Mouse (Mus musculus): Measurements from ENCODE around the gene Rex1bd. TPM values are rescaled to one million over a fixed set of nuclear protein-coding genes. Genes with fewer than 3 reads are reported as not detected.
A peak's percentile ranks its signal among the peaks of the same experiment; 100 is the strongest.

Gene Rex1bd
- polyA plus RNA-seq, 1 experiment from 2014 or later, result 138 TPM

- peak within 1 kb of the TSS; percentile 90 for H3K27ac ChIP-seq (replicated peaks)
- peaks cover 30% of the 10 kb centered on the region for H3K36me3 ChIP-seq
- peaks cover 44% of the 10 kb centered on the region for H3K4me1 ChIP-seq
- WGBS, result under 1% methylated on average over 58 of the region's 58 CpGs
- no peaks in the 10 kb centered on the region for H3K9me3 ChIP-seq (replicated peaks)
- peak; percentile 99 for DNase-seq (ENCODE audit: low spot score)
- peak within 1 kb of the TSS; percentile 88 for H3K4me3 ChIP-seq
- H3K27me3 ChIP-seq (ENCODE audit: low read depth, poor library complexity, severe bottlenecking), result no peaks in the 10 kb centered on the region
Measured at GRCm38 (mm10) chr8:70539077-70539813, 32.7 kb upstream of the Rex1bd start, which contains the start of gene Ell. TSS of gene Ell (plus strand) at chr8:70539457.

- no peaks in the 10 kb centered on the region for H3K27me3 ChIP-seq (ENCODE audit: low read depth, poor library complexity, severe bottlenecking)
- peaks cover 38% of the 10 kb centered on the region for H3K4me1 ChIP-seq
- no peaks in the 10 kb centered on the region for H3K9me3 ChIP-seq (replicated peaks)
- WGBS, result under 1% methylated on average over 32 of the region's 32 CpGs
- peak overlapping the region; percentile 90 for H3K27ac ChIP-seq (replicated peaks)
- DNase-seq (ENCODE audit: low spot score), result peak; percentile 100
- peaks cover 36% of the 10 kb centered on the region for H3K36me3 ChIP-seq
- peak overlapping the region; percentile 88 for H3K4me3 ChIP-seq
Measured at GRCm38 (mm10) chr8:70538633-70539076, 32.1 kb upstream of the Rex1bd start.

- Histone ChIP-seq H3K9me3 (replicated peaks) (no peaks in the 10 kb centered on the region), H3K27me3 (ENCODE audit: low read depth, poor library complexity, severe bottlenecking) (no peaks in the 10 kb centered on the region), H3K4me1 (peaks cover 33% of the 10 kb centered on the region), H3K36me3 (peaks cover 41% of the 10 kb centered on the region), H3K4me3 (peak overlapping the region; percentile 88), H3K27ac (replicated peaks) (peak overlapping the region; percentile 90)
- WGBS, result 18% methylated on average over 24 of the region's 24 CpGs
- DNase-seq (ENCODE audit: low spot score), result peak; percentile 58
Measured at GRCm38 (mm10) chr8:70538024-70538579, 31.6 kb upstream of the Rex1bd start.

GRCm38 (mm10) chr8:70535701-70536100, 29.1 kb upstream of the Rex1bd start:
- Histone ChIP-seq H3K4me1 (peaks cover 23% of the 10 kb centered on the region), H3K36me3 (peaks cover 65% of the 10 kb centered on the region), H3K9me3 (replicated peaks) (no peaks in the 10 kb centered on the region), H3K27me3 (ENCODE audit: low read depth, poor library complexity, severe bottlenecking) (no peaks in the 10 kb centered on the region), H3K27ac (replicated peaks) (no peak overlapping the region), H3K4me3 (no peak overlapping the region)
- no peak for DNase-seq (ENCODE audit: low spot score)
- 93% methylated on average over 2 of the region's 2 CpGs for WGBS

- H3K27me3 ChIP-seq (ENCODE audit: low read depth, poor library complexity, severe bottlenecking), result no peaks in the 10 kb centered on the region
- WGBS, result 90% methylated on average over 3 of the region's 3 CpGs
- H3K27ac ChIP-seq (replicated peaks), result no peak overlapping the region
- no peak overlapping the region for H3K4me3 ChIP-seq
- H3K9me3 ChIP-seq (replicated peaks), result no peaks in the 10 kb centered on the region
- peaks cover 70% of the 10 kb centered on the region for H3K36me3 ChIP-seq
- H3K4me1 ChIP-seq, result peaks cover 18% of the 10 kb centered on the region
- DNase-seq (ENCODE audit: low spot score), result no peak
Measured at GRCm38 (mm10) chr8:70535221-70535620, 28.7 kb upstream of the Rex1bd start.

GRCm38 (mm10) chr8:70534281-70534680, 27.7 kb upstream of the Rex1bd start:
- peaks cover 79% of the 10 kb centered on the region for H3K36me3 ChIP-seq
- DNase-seq (ENCODE audit: low spot score), result no peak
- H3K9me3 ChIP-seq (replicated peaks), result no peaks in the 10 kb centered on the region
- H3K27ac ChIP-seq (replicated peaks), result no peak overlapping the region
- H3K4me3 ChIP-seq, result no peak overlapping the region
- 96% methylated on average over 12 of the region's 12 CpGs for WGBS
- H3K4me1 ChIP-seq, result peaks cover 18% of the 10 kb centered on the region
- H3K27me3 ChIP-seq (ENCODE audit: low read depth, poor library complexity, severe bottlenecking), result no peaks in the 10 kb centered on the region

GRCm38 (mm10) chr8:70530314-70530713, 23.8 kb upstream of the Rex1bd start:
- DNase-seq (ENCODE audit: low spot score), result no peak
- Histone ChIP-seq H3K27me3 (ENCODE audit: low read depth, poor library complexity, severe bottlenecking) (no peaks in the 10 kb centered on the region), H3K4me1 (peaks cover 34% of the 10 kb centered on the region), H3K36me3 (peaks cover 61% of the 10 kb centered on the region), H3K4me3 (0 out of 2 replicates have a peak overlapping the region, but pooled peaks have one; percentile 6), H3K27ac (replicated peaks) (no peak overlapping the region), H3K9me3 (replicated peaks) (no peaks in the 10 kb centered on the region)
- WGBS, result 93% methylated on average over 2 of the region's 2 CpGs

- no peak overlapping the region for H3K27ac ChIP-seq (replicated peaks)
- H3K9me3 ChIP-seq (replicated peaks), result no peaks in the 10 kb centered on the region
- WGBS, result 93% methylated on average over 3 of the region's 3 CpGs
- peaks cover 34% of the 10 kb centered on the region for H3K4me1 ChIP-seq
- H3K36me3 ChIP-seq, result peaks cover 56% of the 10 kb centered on the region
- DNase-seq (ENCODE audit: low spot score), result no peak
- no peak overlapping the region for H3K4me3 ChIP-seq
- H3K27me3 ChIP-seq (ENCODE audit: low read depth, poor library complexity, severe bottlenecking), result no peaks in the 10 kb centered on the region
Measured at GRCm38 (mm10) chr8:70529741-70530161, 23.2 kb upstream of the Rex1bd start.

GRCm38 (mm10) chr8:70529299-70529698, 22.7 kb upstream of the Rex1bd start:
- 85% methylated on average over 5 of the region's 5 CpGs for WGBS
- Histone ChIP-seq H3K4me1 (peaks cover 34% of the 10 kb centered on the region), H3K27ac (replicated peaks) (no peak overlapping the region), H3K27me3 (ENCODE audit: low read depth, poor library complexity, severe bottlenecking) (no peaks in the 10 kb centered on the region), H3K4me3 (peak overlapping the region; percentile 32; the same call in 1 of the 2 replicates), H3K36me3 (peaks cover 51% of the 10 kb centered on the region), H3K9me3 (replicated peaks) (no peaks in the 10 kb centered on the region)
- no peak for DNase-seq (ENCODE audit: low spot score)

- H3K4me3 ChIP-seq, result peak overlapping the region; percentile 85
- H3K4me1 ChIP-seq, result peaks cover 39% of the 10 kb centered on the region
- no peak for DNase-seq (ENCODE audit: low spot score)
- H3K27ac ChIP-seq (replicated peaks), result peak overlapping the region; percentile 99
- H3K9me3 ChIP-seq (replicated peaks), result no peaks in the 10 kb centered on the region
- WGBS, result 38% methylated on average over 13 of the region's 13 CpGs
- H3K27me3 ChIP-seq (ENCODE audit: low read depth, poor library complexity, severe bottlenecking), result no peaks in the 10 kb centered on the region
- H3K36me3 ChIP-seq, result peaks cover 41% of the 10 kb centered on the region
Measured at GRCm38 (mm10) chr8:70528182-70528797, 21.7 kb upstream of the Rex1bd start.

- peak; percentile 98 for DNase-seq (ENCODE audit: low spot score)
- Histone ChIP-seq H3K4me1 (peaks cover 43% of the 10 kb centered on the region), H3K36me3 (peaks cover 35% of the 10 kb centered on the region), H3K9me3 (replicated peaks) (no peaks in the 10 kb centered on the region), H3K4me3 (peak within 1 kb of the TSS; percentile 85), H3K27me3 (ENCODE audit: low read depth, poor library complexity, severe bottlenecking) (no peaks in the 10 kb centered on the region), H3K27ac (replicated peaks) (peak within 1 kb of the TSS; percentile 99)
- WGBS, result under 1% methylated on average over 57 of the region's 61 CpGs
Measured at GRCm38 (mm10) chr8:70527512-70528181, 21.1 kb upstream of the Rex1bd start, which contains the start of the genes Fkbp8 and Kxd1. TSS of gene Fkbp8 (plus strand) at chr8:70527724. TSS of gene Kxd1 (minus strand) at chr8:70527956.

- Histone ChIP-seq H3K27me3 (ENCODE audit: low read depth, poor library complexity, severe bottlenecking) (no peaks in the 10 kb centered on the region), H3K4me3 (peak overlapping the region; percentile 85), H3K9me3 (replicated peaks) (no peaks in the 10 kb centered on the region), H3K36me3 (peaks cover 29% of the 10 kb centered on the region), H3K4me1 (peaks cover 49% of the 10 kb centered on the region), H3K27ac (replicated peaks) (peak overlapping the region; percentile 99)
- WGBS, result 3% methylated on average over 8 of the region's 8 CpGs
- DNase-seq (ENCODE audit: low spot score), result no peak
Measured at GRCm38 (mm10) chr8:70527111-70527511, 20.6 kb upstream of the Rex1bd start.

Measured in midbrain, embryonic 10.5 days (tissue).